Mouse (Mus musculus): ENCODE measurements around the gene Ankra2. TPM values are rescaled to one million over a fixed set of nuclear protein-coding genes. Genes with fewer than 3 reads are reported as not detected.

The Ankra2 gene
- polyA plus RNA-seq (2016; fragmentation: Nextera tagmentation; extraction: Ambion mirVana), result 14.7 and 15.7 TPM in 2 replicates

DNA sequence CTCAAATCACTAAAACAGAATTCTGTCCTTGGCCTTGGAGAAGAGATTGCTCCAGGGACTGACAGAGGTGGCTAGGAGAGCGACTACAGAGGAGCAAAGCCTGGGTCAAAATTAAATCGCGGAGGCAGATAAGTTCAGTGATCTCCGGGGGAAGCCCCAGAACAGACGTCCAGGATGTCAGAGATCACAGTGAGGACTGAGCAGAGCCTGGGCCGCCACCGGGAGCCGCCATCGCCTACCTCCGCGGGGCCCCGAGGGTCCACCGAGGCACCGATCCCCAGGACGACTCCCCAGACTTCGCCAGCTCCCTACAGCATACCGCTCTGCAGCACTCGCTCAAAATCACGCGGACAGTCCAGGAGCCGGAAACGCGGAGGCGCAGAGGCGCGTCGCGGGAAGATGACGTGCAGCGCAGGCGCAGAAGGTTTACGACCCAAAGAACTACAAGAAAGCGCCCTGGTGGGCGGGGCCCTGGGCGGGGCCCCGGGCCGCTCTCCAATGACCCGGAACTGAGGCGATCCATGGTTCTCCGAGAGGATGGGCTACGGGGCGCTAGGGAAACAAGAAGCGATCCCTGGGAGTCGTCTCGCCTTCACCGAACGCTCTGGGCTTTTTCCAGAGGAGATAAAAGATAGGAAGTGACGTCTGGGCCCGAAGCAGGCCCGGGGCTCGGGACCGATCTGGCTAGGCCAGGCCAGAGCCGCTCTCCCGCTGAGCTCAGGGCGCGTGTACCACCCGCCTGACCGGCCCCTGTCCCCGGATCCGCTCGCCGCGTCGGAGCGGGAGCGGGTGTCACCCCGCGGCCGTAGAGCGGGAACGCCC lies at the start of gene Ankra2, which contains the start of gene Utp15:
Gene Ankra2 (plus strand): TSS at position 439 of the 822 bp plus-strand sequence.
Gene Utp15 (minus strand): TSS at position 406 of the 822 bp plus-strand sequence.
- DNase-seq (ENCODE audit: extremely low spot score, low spot score), result peak; percentile 99
- Histone ChIP-seq H3K9me3 (no peaks in the 10 kb centered on the region), H3K4me3 (peak within 1 kb of the TSS; percentile 91), H3K27me3 (ENCODE audit: poor library complexity, severe bottlenecking) (no peaks in the 10 kb centered on the region), H3K4me1 (peaks cover 26% of the 10 kb centered on the region), H3K27ac (peak within 1 kb of the TSS; percentile 93), H3K36me3 (replicated peaks) (peaks cover 35% of the 10 kb centered on the region)
- under 1% methylated on average over 71 of the region's 71 CpGs for WGBS

DNA sequence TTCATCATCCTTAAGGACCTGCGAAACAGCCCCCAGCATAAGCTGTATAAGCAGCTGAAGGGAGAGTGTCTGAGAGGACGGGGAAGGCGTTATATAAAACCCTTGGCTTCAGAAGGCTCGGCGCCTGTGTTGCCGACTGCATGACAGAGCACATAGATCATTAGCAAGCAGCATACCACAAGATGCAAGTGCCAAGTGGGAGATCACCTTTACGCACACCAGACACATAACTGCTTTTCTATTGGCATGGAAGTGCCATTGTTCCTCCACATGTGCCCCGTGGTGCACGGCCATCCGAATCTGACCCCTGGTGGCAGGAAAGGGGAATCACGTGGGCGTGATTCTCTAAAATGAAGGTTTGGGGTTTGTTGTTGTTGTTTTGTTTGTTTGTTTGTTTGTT lies 40.0 kb upstream of the Ankra2 start:
- Histone ChIP-seq H3K36me3 (replicated peaks) (no peaks in the 10 kb centered on the region), H3K4me1 (peaks cover 5% of the 10 kb centered on the region; the same call in 1 of the 2 replicates), H3K27me3 (ENCODE audit: poor library complexity, severe bottlenecking) (peaks cover 6% of the 10 kb centered on the region; the same call in 1 of the 2 replicates), H3K4me3 (no peak overlapping the region), H3K9me3 (no peaks in the 10 kb centered on the region), H3K27ac (peak overlapping the region; percentile 51; the same call in 1 of the 2 replicates)
- DNase-seq (ENCODE audit: extremely low spot score, low spot score), result peak; percentile 43
- 38% methylated on average over 12 of the region's 12 CpGs for WGBS

DNA sequence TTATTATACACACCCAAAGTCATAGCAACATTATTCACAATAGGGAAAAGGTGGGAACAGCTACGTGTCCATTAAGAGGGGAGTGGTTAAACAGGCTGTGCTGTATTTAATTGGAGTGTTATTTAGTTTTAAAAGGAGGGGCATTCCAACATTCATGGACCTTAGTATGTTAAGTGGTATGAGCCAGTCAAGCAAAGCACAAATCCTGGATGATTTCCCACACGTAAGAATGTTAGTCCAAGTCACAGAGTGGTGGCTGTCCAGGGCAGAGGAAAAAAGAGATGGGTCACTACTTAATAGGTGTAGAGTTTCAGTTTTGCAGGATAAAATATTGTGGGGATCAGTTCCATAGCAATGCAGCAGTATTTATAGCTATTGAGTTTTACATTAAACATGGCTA lies 36.6 kb upstream of the Ankra2 start:
- WGBS, result 84% methylated on average over 2 of the region's 2 CpGs
- Histone ChIP-seq H3K9me3 (no peaks in the 10 kb centered on the region), H3K4me3 (no peak overlapping the region), H3K27me3 (ENCODE audit: poor library complexity, severe bottlenecking) (peaks cover 6% of the 10 kb centered on the region; the same call in 1 of the 2 replicates), H3K4me1 (peaks cover 16% of the 10 kb centered on the region), H3K27ac (no peak overlapping the region), H3K36me3 (replicated peaks) (no peaks in the 10 kb centered on the region)
- no peak for DNase-seq (ENCODE audit: extremely low spot score, low spot score)

DNA sequence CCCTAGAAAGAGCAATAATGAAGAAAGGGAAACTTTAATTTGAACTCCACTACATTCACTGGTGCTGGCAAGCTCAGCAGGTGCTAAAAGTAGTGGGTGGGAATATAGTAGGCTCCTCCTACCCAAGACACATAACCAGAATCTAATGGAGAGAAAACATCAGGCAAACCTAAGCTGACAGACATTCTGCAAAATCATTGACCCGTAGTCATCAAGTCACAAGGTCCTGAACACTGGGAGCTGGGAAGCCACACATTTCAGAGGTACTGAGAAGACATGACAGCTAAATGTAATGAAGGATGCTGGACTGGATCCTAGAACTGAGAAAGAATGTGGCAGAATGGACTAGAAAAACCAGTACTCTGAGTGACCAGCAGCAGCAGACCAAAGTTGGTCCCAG lies 32.4 kb upstream of the Ankra2 start:
- Histone ChIP-seq H3K36me3 (replicated peaks) (no peaks in the 10 kb centered on the region), H3K27ac (no peak overlapping the region), H3K4me3 (no peak overlapping the region), H3K4me1 (peaks cover 11% of the 10 kb centered on the region), H3K27me3 (ENCODE audit: poor library complexity, severe bottlenecking) (no peaks in the 10 kb centered on the region), H3K9me3 (no peaks in the 10 kb centered on the region)
- 95% methylated on average over 1 of the region's 1 CpGs for WGBS
- DNase-seq (ENCODE audit: extremely low spot score, low spot score), result no peak

DNA sequence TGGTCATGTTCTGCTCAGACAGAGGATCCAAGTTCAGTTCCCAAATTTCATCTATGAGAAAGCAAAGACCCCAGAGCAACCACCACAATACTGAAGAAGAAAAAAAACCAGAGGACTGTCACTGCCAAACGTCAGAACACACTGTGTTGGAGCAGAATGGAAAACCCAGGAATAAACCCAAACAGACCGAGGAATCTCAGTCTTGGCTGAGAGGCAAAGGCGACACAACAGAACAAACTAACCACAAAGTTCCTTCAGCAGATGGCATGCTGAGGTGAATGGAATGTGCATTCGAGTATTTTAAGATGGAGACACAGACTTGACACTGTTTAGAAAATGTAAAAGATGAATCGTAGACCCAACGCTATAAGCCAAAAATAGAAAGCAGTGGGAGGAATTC lies 27.4 kb upstream of the Ankra2 start:
- H3K9me3 ChIP-seq, result no peaks in the 10 kb centered on the region
- no peaks in the 10 kb centered on the region for H3K36me3 ChIP-seq (replicated peaks)
- DNase-seq (ENCODE audit: extremely low spot score, low spot score), result no peak
- H3K4me1 ChIP-seq, result no peaks in the 10 kb centered on the region
- 82% methylated on average over 6 of the region's 6 CpGs for WGBS
- no peaks in the 10 kb centered on the region for H3K27me3 ChIP-seq (ENCODE audit: poor library complexity, severe bottlenecking)
- H3K4me3 ChIP-seq, result no peak overlapping the region
- H3K27ac ChIP-seq, result no peak overlapping the region

DNA sequence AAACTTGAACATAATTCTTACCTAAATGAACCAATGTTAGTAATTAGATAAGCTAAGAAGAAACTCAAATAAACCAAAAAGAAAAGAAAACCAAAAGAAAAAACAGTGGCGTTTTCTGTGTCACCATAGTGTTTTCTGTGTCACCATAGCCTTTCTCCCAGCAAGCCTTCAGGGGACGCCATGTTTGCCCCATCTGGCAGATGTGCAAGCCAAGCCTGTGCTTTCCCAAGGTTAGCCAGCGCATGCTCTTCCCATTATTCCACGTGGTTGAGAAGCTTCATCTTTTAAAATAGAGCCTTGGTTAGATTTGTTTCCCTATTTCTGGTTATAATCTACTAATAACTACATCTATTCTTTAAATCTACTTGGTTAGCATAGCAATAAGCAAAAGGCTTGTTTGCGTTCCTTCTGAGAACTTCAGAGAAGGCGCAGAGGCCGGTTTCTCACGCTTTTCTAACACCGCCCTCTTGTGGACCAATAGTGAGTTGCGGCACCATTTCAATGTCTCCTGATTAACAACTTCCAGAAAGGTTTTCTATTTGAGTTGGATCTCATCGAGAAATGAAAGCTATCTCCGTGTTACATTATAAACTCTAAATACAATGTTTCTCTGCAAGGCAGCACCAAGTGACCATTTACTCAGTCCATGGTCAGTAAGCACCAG lies 22.8 kb upstream of the Ankra2 start:
- 24% methylated on average over 12 of the region's 12 CpGs for WGBS
- peak; percentile 65 for DNase-seq (ENCODE audit: extremely low spot score, low spot score)

DNA sequence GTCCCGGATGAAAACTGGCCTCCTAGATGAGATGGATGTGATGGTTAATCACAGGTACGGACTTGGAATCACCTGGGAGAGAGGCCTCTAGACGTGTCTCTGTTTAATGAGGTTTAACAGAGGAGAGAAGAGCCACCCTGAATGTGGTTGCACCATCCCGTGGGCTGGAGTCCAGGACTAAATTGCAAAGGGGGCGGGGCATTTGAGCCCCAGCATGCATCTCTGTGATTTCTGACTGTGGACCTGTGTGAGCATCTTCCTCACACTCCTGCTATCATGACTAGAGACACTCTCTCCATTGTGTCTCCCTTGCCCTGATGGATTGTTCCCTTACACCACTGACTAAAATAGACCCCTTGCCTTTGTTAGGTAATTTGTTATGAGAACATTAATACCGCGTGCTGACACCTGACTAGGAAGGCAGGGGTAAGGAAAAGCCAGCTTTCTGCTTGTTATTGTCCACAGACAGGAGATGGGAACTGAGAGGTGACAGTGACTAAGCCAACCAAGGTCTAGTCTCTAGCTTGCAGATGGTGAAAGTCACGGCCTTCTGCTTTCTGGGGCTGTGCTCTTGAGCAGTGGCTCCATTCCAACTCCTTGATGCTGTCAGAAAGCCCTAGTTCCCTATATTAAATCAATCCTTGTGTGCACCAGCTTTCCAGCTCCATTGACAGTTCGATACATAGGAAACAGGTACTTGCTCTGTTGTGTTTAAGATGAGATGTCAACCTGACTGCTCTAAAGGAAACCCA lies 21.2 kb upstream of the Ankra2 start:
- Histone ChIP-seq H3K27me3 (ENCODE audit: poor library complexity, severe bottlenecking) (no peaks in the 10 kb centered on the region), H3K4me1 (no peaks in the 10 kb centered on the region), H3K4me3 (no peak overlapping the region), H3K36me3 (replicated peaks) (peaks cover 3% of the 10 kb centered on the region; the same call in 1 of the 2 replicates), H3K27ac (no peak overlapping the region), H3K9me3 (no peaks in the 10 kb centered on the region)
- no peak for DNase-seq (ENCODE audit: extremely low spot score, low spot score)
- WGBS, result 76% methylated on average over 9 of the region's 9 CpGs

More for the DNA sequence above, 22.8 kb upstream of the Ankra2 start:
- no peak overlapping the region for H3K4me3 ChIP-seq
- H3K27me3 ChIP-seq (ENCODE audit: poor library complexity, severe bottlenecking), result no peaks in the 10 kb centered on the region
- no peaks in the 10 kb centered on the region for H3K9me3 ChIP-seq
- H3K36me3 ChIP-seq (replicated peaks), result no peaks in the 10 kb centered on the region
- no peak overlapping the region for H3K27ac ChIP-seq
- no peaks in the 10 kb centered on the region for H3K4me1 ChIP-seq

DNA sequence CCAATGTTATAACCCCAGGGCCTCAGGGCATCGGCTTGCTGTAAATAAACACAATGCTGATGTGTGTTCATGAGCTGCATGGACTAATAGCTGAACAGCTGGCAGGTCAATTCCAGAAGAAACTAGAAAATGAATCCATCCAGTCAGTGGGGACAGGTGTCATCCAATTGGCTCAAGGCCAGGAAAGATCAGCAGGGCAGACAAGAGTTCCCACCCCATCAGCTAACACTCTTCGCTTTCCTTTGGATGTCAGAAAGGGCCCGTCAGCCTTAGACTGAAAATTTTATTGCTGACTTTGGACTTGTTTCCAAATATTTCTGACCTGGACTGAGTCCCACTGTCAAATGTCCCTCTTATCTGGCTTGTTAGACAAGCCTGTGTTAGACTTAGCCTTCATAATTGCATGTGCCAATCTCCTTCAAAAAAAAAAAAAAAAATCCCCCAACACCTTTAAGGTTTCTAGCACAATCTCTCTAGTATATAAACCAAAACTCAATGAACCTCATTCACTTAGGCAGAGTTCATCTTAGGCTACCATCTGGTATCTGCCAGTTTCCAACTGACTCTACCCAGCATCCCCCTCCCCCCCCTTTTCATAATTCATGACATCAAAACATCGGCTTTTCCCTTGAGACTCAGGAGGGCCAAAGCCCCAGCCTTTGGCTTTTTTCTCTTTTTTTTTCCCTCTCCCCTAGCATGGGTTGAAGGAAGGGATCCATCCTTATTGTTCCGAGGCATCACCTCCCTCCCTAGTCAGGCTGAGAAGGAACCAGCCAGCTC lies 18.1 kb upstream of the Ankra2 start:
- no peak for DNase-seq (ENCODE audit: extremely low spot score, low spot score)
- 81% methylated on average over 5 of the region's 5 CpGs for WGBS
- H3K36me3 ChIP-seq (replicated peaks), result peaks cover 31% of the 10 kb centered on the region
- no peak overlapping the region for H3K4me3 ChIP-seq
- no peaks in the 10 kb centered on the region for H3K9me3 ChIP-seq
- no peak overlapping the region for H3K27ac ChIP-seq
- H3K4me1 ChIP-seq, result no peaks in the 10 kb centered on the region
- H3K27me3 ChIP-seq (ENCODE audit: poor library complexity, severe bottlenecking), result no peaks in the 10 kb centered on the region

DNA sequence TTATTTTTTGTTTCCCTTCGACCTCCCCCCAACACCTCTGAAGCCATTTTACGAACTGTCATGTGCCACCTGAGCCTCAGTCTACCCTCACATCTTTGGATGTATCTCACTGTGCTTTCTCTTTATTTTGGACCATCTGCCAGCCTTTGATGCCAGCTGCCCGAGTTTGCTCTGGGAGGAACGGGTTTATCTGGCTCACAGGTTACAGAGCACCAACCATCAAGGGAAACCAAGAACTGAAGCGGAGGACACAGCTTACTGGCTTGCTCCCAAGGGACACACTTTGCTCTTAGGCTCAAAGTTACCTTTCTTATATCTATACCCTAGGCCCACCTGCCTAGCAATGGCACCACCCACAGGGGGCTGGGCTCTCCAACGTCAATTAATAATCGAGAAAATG lies 17.5 kb upstream of the Ankra2 start:
- no peaks in the 10 kb centered on the region for H3K4me1 ChIP-seq
- H3K27me3 ChIP-seq (ENCODE audit: poor library complexity, severe bottlenecking), result no peaks in the 10 kb centered on the region
- H3K4me3 ChIP-seq, result no peak overlapping the region
- H3K27ac ChIP-seq, result no peak overlapping the region
- WGBS, result 84% methylated on average over 7 of the region's 7 CpGs
- DNase-seq (ENCODE audit: extremely low spot score, low spot score), result no peak
- H3K9me3 ChIP-seq, result no peaks in the 10 kb centered on the region
- peaks cover 37% of the 10 kb centered on the region for H3K36me3 ChIP-seq (replicated peaks)

DNA sequence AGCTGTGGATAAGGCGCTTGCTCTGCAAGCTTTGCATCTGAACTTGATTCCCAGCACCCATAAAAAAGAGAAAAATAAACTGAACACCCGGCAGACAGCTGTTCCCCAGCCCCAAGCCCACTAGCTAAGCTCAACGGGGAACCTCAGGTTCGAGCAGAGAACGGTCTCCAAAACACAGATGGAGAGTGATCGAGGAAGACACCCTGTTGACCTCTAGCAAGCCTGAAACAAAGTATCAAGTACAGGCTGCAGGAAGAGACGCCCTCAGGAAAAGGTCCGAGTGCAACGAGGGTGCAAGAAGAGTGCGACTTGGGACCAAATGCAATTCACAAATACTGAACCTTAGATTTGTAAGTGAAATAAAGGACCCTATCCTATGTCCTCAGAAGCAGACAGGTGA lies 13.3 kb upstream of the Ankra2 start:
- no peak overlapping the region for H3K4me3 ChIP-seq
- H3K36me3 ChIP-seq (replicated peaks), result peaks cover 79% of the 10 kb centered on the region
- no peaks in the 10 kb centered on the region for H3K9me3 ChIP-seq
- no peak for DNase-seq (ENCODE audit: extremely low spot score, low spot score)
- no peaks in the 10 kb centered on the region for H3K27me3 ChIP-seq (ENCODE audit: poor library complexity, severe bottlenecking)
- WGBS, result 93% methylated on average over 10 of the region's 10 CpGs
- no peak overlapping the region for H3K27ac ChIP-seq
- no peaks in the 10 kb centered on the region for H3K4me1 ChIP-seq

DNA sequence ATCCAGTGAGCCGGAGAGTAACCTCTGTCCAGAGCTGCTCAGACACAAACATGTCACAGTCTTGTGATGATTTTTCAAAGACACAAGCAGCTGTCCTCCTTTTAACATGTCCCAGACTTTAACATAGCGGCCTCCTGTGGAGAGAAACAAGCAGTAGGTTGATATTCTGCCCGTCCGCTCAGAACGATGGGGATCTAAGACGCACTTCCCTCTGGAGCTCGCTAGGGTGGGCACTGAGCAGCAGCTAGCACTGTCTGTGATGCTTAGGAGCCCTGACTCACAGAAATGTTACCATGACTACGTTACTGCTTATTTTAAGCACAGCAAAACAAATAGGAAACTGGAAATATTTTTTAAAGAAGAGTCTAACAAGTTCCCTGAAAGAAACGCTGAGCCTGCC lies 8.0 kb upstream of the Ankra2 start:
- 81% methylated on average over 9 of the region's 9 CpGs for WGBS
- Histone ChIP-seq H3K9me3 (no peaks in the 10 kb centered on the region), H3K4me1 (no peaks in the 10 kb centered on the region), H3K36me3 (replicated peaks) (peaks cover 98% of the 10 kb centered on the region), H3K27me3 (ENCODE audit: poor library complexity, severe bottlenecking) (no peaks in the 10 kb centered on the region), H3K4me3 (no peak overlapping the region), H3K27ac (no peak overlapping the region)
- DNase-seq (ENCODE audit: extremely low spot score, low spot score), result no peak

DNA sequence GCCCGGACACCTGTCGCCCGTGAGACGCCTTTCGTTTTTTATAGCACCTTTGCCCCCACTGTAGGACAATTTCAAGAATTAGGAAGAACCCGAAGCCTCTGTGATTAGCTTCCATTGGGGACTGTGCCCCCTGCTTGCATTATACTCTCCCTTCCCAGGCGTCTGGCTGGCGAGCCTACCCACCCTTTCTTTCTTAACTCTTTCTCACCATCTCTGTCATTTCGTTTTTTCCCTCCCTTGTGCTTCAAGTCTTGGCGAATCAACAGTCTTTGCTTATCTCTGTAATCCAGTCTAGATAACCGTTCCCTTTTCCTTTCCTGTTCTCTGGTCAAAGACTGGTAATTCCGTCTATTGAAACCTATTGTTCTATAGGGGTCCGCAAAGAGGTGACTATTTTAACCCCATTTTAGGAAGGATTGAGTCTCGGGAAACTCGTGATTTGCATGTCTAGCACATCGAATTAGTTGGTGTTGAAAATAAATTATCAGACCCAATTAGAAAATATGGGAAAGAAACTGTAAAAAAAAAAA lies 649 bp downstream of the Ankra2 start:
- Histone ChIP-seq H3K27me3 (ENCODE audit: poor library complexity, severe bottlenecking) (no peaks in the 10 kb centered on the region), H3K9me3 (no peaks in the 10 kb centered on the region), H3K27ac (peak overlapping the region; percentile 93), H3K4me3 (peak overlapping the region; percentile 91), H3K4me1 (peaks cover 26% of the 10 kb centered on the region), H3K36me3 (replicated peaks) (peaks cover 35% of the 10 kb centered on the region)
- under 1% methylated on average over 16 of the region's 16 CpGs for whole genome bisulfite sequencing
- DNase-seq (ENCODE audit: extremely low spot score, low spot score), result no peak
